Mouse (Mus musculus) kidney, postnatal 14 days (tissue): ENCODE measurements around the gene Reep1.

Source experiments
- DNase-seq: peaks from one replicate; pipeline ENCODE4 v3.0.0; 2022; ENCODE audit warnings: mixed read lengths

Gene Reep1

GRCm38 (mm10) chr6:71738611-71739010 lies 31.2 kb downstream of the Reep1 start:
- no peak for DNase-seq

GRCm38 (mm10) chr6:71740921-71741320 lies 33.6 kb downstream of the Reep1 start:
- no peak for DNase-seq

- DNase-seq: no peak
These were observed 34.8 kb downstream of the Reep1 start for GRCm38 (mm10) chr6:71741998-71742636.

- DNase-seq: no peak
These were observed 37.6 kb downstream of the Reep1 start for GRCm38 (mm10) chr6:71744934-71745333.

GRCm38 (mm10) chr6:71745482-71746234 lies 38.3 kb downstream of the Reep1 start:
- DNase-seq: no peak

GRCm38 (mm10) chr6:71746246-71746645 lies 38.9 kb downstream of the Reep1 start:
- no peak for DNase-seq

- DNase-seq: no peak
These were observed 39.5 kb downstream of the Reep1 start for GRCm38 (mm10) chr6:71746846-71747245.

- DNase-seq: no peak
These were observed 44.2 kb downstream of the Reep1 start for GRCm38 (mm10) chr6:71751602-71752001.

- no peak for DNase-seq
These were observed 45.6 kb downstream of the Reep1 start for GRCm38 (mm10) chr6:71752791-71753464.

GRCm38 (mm10) chr6:71757039-71757894 lies 49.9 kb downstream of the Reep1 start:
- DNase-seq: no peak

GRCm38 (mm10) chr6:71758780-71759179 lies 51.4 kb downstream of the Reep1 start:
- no peak for DNase-seq

- DNase-seq: no peak
These were observed 52.7 kb downstream of the Reep1 start for GRCm38 (mm10) chr6:71760073-71760472.

GRCm38 (mm10) chr6:71767761-71768160 lies 60.4 kb downstream of the Reep1 start:
- no peak for DNase-seq

- no peak for DNase-seq
These were observed 62.7 kb downstream of the Reep1 start for GRCm38 (mm10) chr6:71769901-71770690.

GRCm38 (mm10) chr6:71770856-71771255 lies 63.5 kb downstream of the Reep1 start:
- DNase-seq: no peak

- no peak for DNase-seq
These were observed 63.9 kb downstream of the Reep1 start for GRCm38 (mm10) chr6:71771282-71771681.

- DNase-seq: no peak
These were observed 64.8 kb downstream of the Reep1 start for GRCm38 (mm10) chr6:71772156-71772555.

GRCm38 (mm10) chr6:71772636-71773208 lies 65.4 kb downstream of the Reep1 start:
- DNase-seq: no peak

GRCm38 (mm10) chr6:71778016-71778415 lies 70.7 kb downstream of the Reep1 start:
- no peak for DNase-seq

GRCm38 (mm10) chr6:71779831-71780230 lies 72.5 kb downstream of the Reep1 start:
- DNase-seq: no peak

GRCm38 (mm10) chr6:71780431-71780830 lies 73.1 kb downstream of the Reep1 start:
- no peak for DNase-seq

- DNase-seq: no peak
These were observed 75.8 kb downstream of the Reep1 start for GRCm38 (mm10) chr6:71783165-71783564.
